Mouse (Mus musculus) spleen, embryonic (tissue): ENCODE data around the gene Slc2a8.

ENCODE experiments used
- CTCF ChIA-PET: fragments of 350-600 bp; sonication (Branson Sonifier 250); formaldehyde crosslinking; loops from one replicate; lab custom pipeline; 2022; lab: Charles Lee

The Slc2a8 gene

DNA sequence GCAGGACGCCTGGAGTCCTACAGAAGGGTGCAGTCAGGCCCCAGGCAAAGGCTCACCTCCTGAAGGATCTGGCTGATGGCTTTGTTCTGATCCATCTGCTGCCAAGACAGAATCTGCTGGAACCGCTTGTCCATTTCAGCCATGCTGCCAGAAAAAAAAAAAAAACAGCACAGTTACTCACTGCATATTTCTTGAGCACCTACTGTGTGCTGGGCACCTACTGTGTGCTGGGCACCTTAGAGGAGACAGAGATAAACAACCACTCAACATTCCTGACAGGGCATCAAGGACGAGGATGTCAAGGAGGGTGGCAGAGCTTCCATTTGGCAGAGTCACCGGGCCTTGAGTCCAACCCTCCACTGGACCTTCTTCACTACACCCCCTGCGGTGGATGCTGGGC is 43.1 kb downstream of the Slc2a8 start:
- CTCF ChIA-PET, result interaction anchor here (0.5 kb wide), 1 partner anchor 1374 kb away, joined by 6 read pairs; no protein-coding TSS in a partner anchor

DNA sequence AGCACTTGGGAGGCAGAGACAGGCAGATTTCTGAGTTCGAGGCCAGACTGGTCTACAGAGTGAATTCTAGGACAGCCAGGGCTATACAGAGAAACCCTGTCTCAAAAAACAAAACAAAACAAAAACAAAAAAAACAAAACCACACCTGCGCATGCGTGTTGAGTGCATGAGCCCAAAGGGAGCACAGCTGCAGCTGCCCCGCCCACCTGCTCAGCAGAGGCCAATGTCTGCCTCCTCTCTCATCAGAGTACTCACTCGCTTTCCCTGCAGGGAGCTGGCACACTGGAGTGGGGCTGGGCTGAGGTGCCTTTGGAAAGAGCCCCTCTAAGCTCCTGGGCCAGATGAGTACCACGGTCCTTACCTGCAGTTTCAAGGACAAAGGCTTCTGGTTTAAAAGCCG is 50.2 kb downstream of the Slc2a8 start:
- CTCF ChIA-PET, result no interaction called here

DNA sequence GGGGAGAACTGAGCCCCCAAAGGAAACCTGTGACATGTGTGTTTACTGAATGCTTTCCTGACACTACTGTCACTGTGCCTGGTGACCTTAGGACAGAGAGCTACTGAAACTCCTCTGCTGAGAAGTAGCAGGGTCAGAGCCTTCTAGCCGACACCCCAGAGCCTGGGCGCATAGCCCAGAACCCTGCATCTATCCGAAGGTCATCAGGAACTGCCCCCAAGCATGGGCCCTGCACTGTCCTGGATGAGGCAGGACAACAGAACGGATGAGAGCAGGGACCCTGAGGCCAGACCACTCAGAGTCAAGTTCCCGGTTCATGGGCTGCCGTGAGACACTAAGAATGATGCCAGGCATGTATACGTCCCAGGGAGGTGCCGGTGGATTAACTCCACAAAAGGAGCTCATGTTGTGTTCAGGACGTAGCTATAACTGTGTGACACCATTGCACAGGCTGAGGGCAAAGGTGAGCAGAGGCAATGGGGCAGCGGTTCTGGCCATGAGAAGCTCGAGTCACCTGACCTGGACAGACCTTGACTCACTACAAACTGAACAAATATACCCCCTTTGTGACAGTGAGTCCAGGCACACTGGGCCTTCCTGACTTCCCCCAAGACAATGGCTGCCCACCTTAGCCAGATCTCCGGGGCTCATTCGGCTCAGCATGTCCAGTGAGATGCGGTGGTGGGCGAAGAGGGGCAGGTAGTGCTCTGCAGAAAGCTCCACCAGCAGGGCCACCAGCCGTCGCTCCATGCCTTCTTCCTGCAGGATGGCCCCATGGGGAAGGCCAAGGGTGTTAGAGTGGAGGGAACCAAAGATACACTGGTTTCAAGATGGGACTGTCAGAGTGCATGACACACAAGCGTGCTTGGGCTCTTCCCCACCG is 52.7 kb downstream of the Slc2a8 start:
- CTCF ChIA-PET, result no interaction called here

DNA sequence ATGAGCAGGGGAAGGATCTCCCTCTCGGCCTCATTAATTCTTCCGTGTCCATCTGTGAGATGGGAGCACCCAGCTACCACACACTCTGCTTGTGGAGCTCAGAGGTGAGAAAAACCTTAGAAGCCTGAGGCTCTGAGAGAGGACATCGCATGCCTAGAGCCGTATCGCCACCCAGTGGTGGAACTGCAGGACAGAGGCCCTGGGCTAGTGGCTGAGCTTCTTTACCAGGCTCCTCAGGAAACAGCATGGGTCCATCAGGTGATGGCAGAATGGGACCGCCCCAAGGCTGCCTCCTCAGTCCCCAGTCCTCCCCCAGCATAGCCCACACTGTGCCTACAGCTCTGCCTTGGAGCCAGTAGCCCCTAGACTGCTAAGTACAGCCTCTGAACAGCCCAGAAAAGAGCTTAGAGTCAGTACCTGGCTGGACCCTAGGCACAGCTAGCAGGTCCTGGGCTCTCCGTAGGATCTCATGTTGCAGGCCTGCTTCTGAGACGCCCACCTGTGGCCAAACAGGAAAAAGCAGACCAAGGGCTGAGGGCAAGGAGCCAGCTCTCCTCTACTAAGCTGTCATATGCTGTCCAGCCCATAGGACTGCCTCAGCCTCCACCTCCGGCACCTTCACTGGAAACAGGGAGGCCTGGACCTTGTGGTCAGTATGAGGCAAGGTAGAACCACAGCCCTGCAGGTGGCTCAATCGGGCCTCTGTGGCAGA is 53.5 kb downstream of the Slc2a8 start:
- CTCF ChIA-PET, result interaction anchor here (0.6 kb wide), 1 partner anchor 9 kb away, joined by 3 read pairs; no protein-coding TSS in a partner anchor

DNA sequence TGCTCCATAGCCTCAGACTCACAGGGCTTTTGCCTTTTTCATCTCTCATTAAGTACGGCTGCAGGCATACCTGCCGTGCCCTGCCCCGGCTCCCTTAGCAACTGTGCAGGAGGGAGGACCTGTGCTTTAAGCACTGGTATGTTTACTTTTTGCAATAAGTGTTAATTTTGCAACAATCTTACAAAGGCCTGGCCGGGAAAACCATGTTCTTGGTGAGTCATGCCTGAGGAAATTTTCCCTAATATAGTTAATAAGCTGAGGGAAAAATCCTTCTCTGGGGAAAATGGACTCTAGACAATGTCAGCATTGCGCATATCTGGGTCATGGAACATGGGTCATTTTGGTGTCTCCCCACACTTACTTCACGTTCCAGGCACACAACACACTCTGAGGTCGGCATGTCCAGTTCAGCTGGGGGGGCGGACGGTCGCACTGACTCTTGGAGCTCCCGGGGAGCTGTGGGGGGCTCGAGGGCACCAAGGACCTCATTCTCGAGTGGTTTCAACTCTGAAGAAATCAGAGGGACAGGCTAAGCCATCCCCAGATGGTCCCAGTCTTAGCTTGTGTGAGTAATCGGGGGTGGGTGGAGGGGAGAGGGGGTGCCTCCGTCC is 54.2 kb downstream of the Slc2a8 start:
- CTCF ChIA-PET, result interaction anchor here (0.5 to 0.6 kb wide), 3 partner anchors 8 to 420 kb away, joined by 3 to 5 read pairs (median 3); no protein-coding TSS in a partner anchor

DNA sequence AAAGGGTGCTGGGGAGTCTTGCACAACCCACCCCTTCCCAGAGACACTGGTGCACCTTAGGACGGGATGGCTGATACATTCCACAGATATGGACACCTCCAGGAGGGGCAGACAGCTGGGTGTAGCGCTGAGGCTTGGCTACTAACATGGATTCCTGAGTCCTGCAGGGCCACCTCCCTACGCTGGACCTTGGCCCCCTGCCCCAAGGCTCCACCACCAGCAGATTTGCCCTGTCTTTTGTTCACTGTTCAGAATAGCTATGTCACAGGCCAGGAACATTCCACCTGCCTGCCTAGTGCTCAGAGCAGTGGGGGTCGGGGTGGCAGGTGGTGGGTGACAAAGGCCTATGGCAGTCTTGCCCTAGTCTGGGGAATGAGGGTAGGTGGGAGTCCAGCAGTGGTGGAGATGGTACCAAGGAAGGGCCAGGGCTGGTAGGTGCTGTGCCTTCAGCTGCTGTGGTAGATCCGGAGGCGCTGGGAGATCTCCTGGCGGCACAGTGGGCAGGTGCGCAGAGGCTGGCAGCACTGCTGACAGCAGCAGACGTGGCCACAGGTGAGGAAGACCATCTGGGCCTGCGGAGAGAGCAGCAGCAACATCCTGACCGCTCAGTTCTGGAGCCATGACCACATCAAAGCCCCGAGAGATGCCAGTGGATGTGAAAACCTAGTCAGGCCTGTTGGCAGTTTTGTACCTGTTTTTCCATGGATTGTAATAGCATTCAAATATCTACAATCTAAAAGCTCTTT is 55.4 kb downstream of the Slc2a8 start:
- CTCF ChIA-PET, result no interaction called here

DNA sequence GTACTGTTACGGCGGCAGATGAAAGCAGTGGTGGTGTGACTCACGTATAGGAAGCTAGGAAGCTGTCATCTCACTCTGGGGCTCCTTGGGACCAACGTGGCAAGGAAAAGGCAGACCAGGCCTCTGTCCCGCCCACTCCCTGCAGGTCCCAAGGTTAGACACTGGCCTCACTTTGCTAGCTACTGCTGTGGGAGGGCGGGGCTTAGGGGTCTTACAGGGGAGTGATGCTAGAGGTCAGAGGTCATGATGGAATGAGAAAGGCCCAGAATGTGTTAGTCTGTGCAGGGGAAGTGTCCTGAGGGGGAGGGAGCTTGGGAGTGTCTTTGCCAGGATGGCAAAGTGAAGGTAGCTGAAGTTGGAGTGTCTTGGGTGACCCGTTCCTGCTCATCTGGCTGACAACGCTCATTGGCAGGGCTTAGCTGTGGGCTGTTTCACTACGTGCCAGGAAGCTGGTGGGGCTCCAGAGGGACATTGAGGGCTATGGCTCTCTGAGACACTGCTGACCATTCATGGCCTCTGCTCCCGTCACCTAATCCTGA is 57.5 kb downstream of the Slc2a8 start:
- CTCF ChIA-PET, result interaction anchor here (0.5 to 1.5 kb wide), 2 partner anchors 13 to 117 kb away, joined by 4 to 8 read pairs; no protein-coding TSS in a partner anchor

DNA sequence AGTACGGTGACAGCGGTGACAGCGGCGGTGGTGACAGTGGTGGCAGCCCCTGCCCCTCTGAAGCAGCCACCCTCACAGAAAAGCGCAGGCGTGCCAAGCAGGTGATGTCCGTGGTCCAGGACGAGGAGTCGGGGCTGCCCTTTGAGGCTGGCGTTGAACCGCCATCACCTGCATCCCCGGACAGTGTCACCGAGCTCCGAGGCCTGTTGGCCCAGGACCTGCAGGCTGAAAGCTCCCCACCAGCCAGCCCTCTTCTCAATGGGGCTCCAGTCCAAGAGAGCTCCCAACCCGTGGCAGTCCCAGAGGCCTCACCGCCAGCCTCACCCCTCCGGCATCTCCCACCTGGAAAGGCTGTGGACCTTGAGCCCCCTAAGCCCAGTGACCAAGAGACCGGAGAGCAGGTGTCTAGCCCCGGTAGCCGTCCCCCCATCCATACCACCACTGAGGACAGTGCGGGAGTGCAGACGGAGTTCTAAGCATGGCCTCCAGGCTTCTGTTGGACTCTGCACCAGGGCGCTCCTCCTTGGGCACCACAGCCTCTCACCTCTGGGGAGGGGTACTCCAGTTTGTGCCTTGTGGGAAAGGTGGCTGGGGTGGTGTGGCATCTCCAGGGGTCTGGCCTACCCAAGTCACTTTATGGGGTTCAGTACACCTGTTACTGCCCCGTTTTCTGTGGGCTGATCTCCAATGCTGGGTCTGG is 58.2 kb downstream of the Slc2a8 start:
- CTCF ChIA-PET, result interaction anchor here (1.5 kb wide), 1 partner anchor 13 kb away, joined by 4 read pairs; no protein-coding TSS in a partner anchor
